Mouse (Mus musculus) neural tube, embryonic 15.5 days (tissue): ENCODE data around the gene Kirrel3. TPM values are rescaled to one million over a fixed set of nuclear protein-coding genes. Genes with fewer than 3 reads are reported as not detected.

Source experiments
- ATAC-seq: fragments of 200-750 bp; cut with Nextera tagmentation; 2 replicates; pipeline ENCODE4 v1.8.0; 2017; ENCODE audit warnings: mild to moderate bottlenecking, moderate TSS enrichment, moderate library complexity; ENCODE audit not compliant: low FRiP score
- H3K27ac ChIP-seq: fragments of 300-500 bp; sonication (generic); replicated peaks from 2 replicates; pipeline ENCODE4 v1.5.1; 2015; ENCODE audit warnings: mild to moderate bottlenecking, inconsistent platforms
- H3K27me3 ChIP-seq: fragments of 300-500 bp; sonication (generic); replicated peaks from 2 replicates; pipeline ENCODE4 v1.6.1; 2015; ENCODE audit warnings: inconsistent platforms
- H3K36me3 ChIP-seq: fragments of 300-500 bp; sonication (generic); 2 replicates; pipeline ENCODE4 v1.6.1; 2015; ENCODE audit warnings: inconsistent platforms
- H3K4me1 ChIP-seq: fragments of 300-500 bp; sonication (generic); 2 replicates; pipeline ENCODE4 v1.6.1; 2015; ENCODE audit warnings: inconsistent platforms
- H3K4me2 ChIP-seq: fragments of 300-500 bp; sonication (generic); 2 replicates; pipeline ENCODE4 v1.6.1; 2015; ENCODE audit warnings: inconsistent platforms, mild to moderate bottlenecking, moderate library complexity
- H3K4me3 ChIP-seq: fragments of 300-500 bp; sonication (generic); replicated peaks from 2 replicates; pipeline ENCODE4 v1.5.1; 2015; ENCODE audit warnings: mild to moderate bottlenecking, inconsistent platforms
- H3K9ac ChIP-seq: fragments of 300-500 bp; sonication (generic); replicated peaks from 2 replicates; pipeline ENCODE4 v1.6.1; 2015; ENCODE audit warnings: mild to moderate bottlenecking, inconsistent platforms
- H3K9me3 ChIP-seq: fragments of 300-500 bp; sonication (generic); replicated peaks from 2 replicates; pipeline ENCODE4 v1.6.1; 2016; ENCODE audit warnings: inconsistent platforms
- WGBS: fragments of 180-500 bp; shearing (Covaris S2); methylation state at CpG from one replicate; pipeline ENCODE4 v1.1.7; 2015; ENCODE audit warnings: mixed read lengths; 5-methylcytosine and 5-hydroxymethylcytosine counted together
- polyA plus RNA-seq: library from polyadenylated mRNA; unstranded; fragments of >200 nt; fragmentation: Nextera tagmentation; extraction: Ambion mirVana; gene quantifications from 2 replicates; pipeline ENCODE4 v1.2.1, GENCODE M21; 2015

Kirrel3 gene
- polyA plus RNA-seq, 1 experiment from 2014 or later = 43.7 TPM

- no peak overlapping the region for H3K4me3 ChIP-seq
- H3K27me3 ChIP-seq = 0 out of 2 replicates have a peak, but pooled peaks cover 3% of the 10 kb centered on the region
- H3K9ac ChIP-seq = no peak overlapping the region
- H3K36me3 ChIP-seq = no peaks in the 10 kb centered on the region
- no peak overlapping the region for H3K4me2 ChIP-seq
- H3K4me1 ChIP-seq = no peaks in the 10 kb centered on the region
- no peaks in the 10 kb centered on the region for H3K9me3 ChIP-seq
- no peak overlapping the region for H3K27ac ChIP-seq
- ATAC-seq = no peak
- 81% methylated on average over 10 of the region's 10 CpGs for WGBS
Observed at GRCm38 (mm10) chr9:34843275-34843965, 357.7 kb downstream of the Kirrel3 start.

GRCm38 (mm10) chr9:34846440-34846839 lies 360.7 kb downstream of the Kirrel3 start:
- no peak overlapping the region for H3K4me3 ChIP-seq
- H3K4me1 ChIP-seq = no peaks in the 10 kb centered on the region
- no peak overlapping the region for H3K9ac ChIP-seq
- H3K4me2 ChIP-seq = no peak overlapping the region
- no peak for ATAC-seq
- no peaks in the 10 kb centered on the region for H3K9me3 ChIP-seq
- no peaks in the 10 kb centered on the region for H3K27me3 ChIP-seq
- H3K27ac ChIP-seq = no peak overlapping the region
- H3K36me3 ChIP-seq = no peaks in the 10 kb centered on the region
- WGBS = 40% methylated on average over 1 of the region's 1 CpGs

- no peak overlapping the region for H3K4me2 ChIP-seq
- WGBS = 59% methylated on average over 5 of the region's 5 CpGs
- H3K9ac ChIP-seq = no peak overlapping the region
- no peak overlapping the region for H3K27ac ChIP-seq
- ATAC-seq = no peak
- H3K4me3 ChIP-seq = no peak overlapping the region
- no peaks in the 10 kb centered on the region for H3K36me3 ChIP-seq
- no peaks in the 10 kb centered on the region for H3K4me1 ChIP-seq
- H3K9me3 ChIP-seq = no peaks in the 10 kb centered on the region
- H3K27me3 ChIP-seq = no peaks in the 10 kb centered on the region
Observed at GRCm38 (mm10) chr9:34847664-34848063, 362.0 kb downstream of the Kirrel3 start.

- Histone ChIP-seq H3K27me3 (no peaks in the 10 kb centered on the region), H3K9me3 (no peaks in the 10 kb centered on the region), H3K9ac (no peak overlapping the region), H3K4me1 (no peaks in the 10 kb centered on the region), H3K4me2 (no peak overlapping the region), H3K4me3 (no peak overlapping the region), H3K36me3 (no peaks in the 10 kb centered on the region), H3K27ac (no peak overlapping the region)
- ATAC-seq = no peak
- WGBS = 79% methylated on average over 4 of the region's 4 CpGs
Observed at GRCm38 (mm10) chr9:34851136-34851535, 365.4 kb downstream of the Kirrel3 start.

- Histone ChIP-seq H3K9ac (no peak overlapping the region), H3K36me3 (no peaks in the 10 kb centered on the region), H3K27ac (no peak overlapping the region), H3K4me1 (no peaks in the 10 kb centered on the region), H3K27me3 (no peaks in the 10 kb centered on the region), H3K4me2 (no peak overlapping the region), H3K4me3 (no peak overlapping the region), H3K9me3 (no peaks in the 10 kb centered on the region)
- ATAC-seq = no peak
- 62% methylated on average over 9 of the region's 9 CpGs for WGBS
Observed at GRCm38 (mm10) chr9:34857575-34857974, 371.9 kb downstream of the Kirrel3 start.

GRCm38 (mm10) chr9:34858071-34858470 lies 372.4 kb downstream of the Kirrel3 start:
- WGBS = 91% methylated on average over 10 of the region's 10 CpGs
- H3K36me3 ChIP-seq = no peaks in the 10 kb centered on the region
- no peaks in the 10 kb centered on the region for H3K9me3 ChIP-seq
- no peaks in the 10 kb centered on the region for H3K27me3 ChIP-seq
- H3K9ac ChIP-seq = no peak overlapping the region
- no peaks in the 10 kb centered on the region for H3K4me1 ChIP-seq
- no peak overlapping the region for H3K4me3 ChIP-seq
- no peak for ATAC-seq
- H3K27ac ChIP-seq = no peak overlapping the region
- H3K4me2 ChIP-seq = no peak overlapping the region

- 35% methylated on average over 4 of the region's 4 CpGs for WGBS
- no peak for ATAC-seq
Observed at GRCm38 (mm10) chr9:34860934-34861333, 375.2 kb downstream of the Kirrel3 start.

GRCm38 (mm10) chr9:34861775-34862174 lies 376.1 kb downstream of the Kirrel3 start:
- H3K9me3 ChIP-seq = no peaks in the 10 kb centered on the region
- no peak overlapping the region for H3K9ac ChIP-seq
- ATAC-seq = 0 out of 2 replicates have a peak, but pooled peaks have one; percentile 43
- H3K36me3 ChIP-seq = no peaks in the 10 kb centered on the region
- 50% methylated on average over 2 of the region's 2 CpGs for WGBS
- H3K27me3 ChIP-seq = no peaks in the 10 kb centered on the region
- no peaks in the 10 kb centered on the region for H3K4me1 ChIP-seq
- H3K4me3 ChIP-seq = no peak overlapping the region
- H3K4me2 ChIP-seq = no peak overlapping the region
- no peak overlapping the region for H3K27ac ChIP-seq

More at GRCm38 (mm10) chr9:34860934-34861333, 375.2 kb downstream of the Kirrel3 start:
- H3K4me3 ChIP-seq = no peak overlapping the region
- H3K36me3 ChIP-seq = no peaks in the 10 kb centered on the region
- H3K9me3 ChIP-seq = no peaks in the 10 kb centered on the region
- H3K27me3 ChIP-seq = no peaks in the 10 kb centered on the region
- no peak overlapping the region for H3K4me2 ChIP-seq
- H3K4me1 ChIP-seq = no peaks in the 10 kb centered on the region
- no peak overlapping the region for H3K27ac ChIP-seq
- no peak overlapping the region for H3K9ac ChIP-seq

GRCm38 (mm10) chr9:34865606-34866005 lies 379.9 kb downstream of the Kirrel3 start:
- Histone ChIP-seq H3K36me3 (no peaks in the 10 kb centered on the region), H3K27me3 (no peaks in the 10 kb centered on the region), H3K9ac (no peak overlapping the region), H3K4me1 (peaks cover 15% of the 10 kb centered on the region), H3K4me2 (no peak overlapping the region), H3K4me3 (no peak overlapping the region), H3K27ac (no peak overlapping the region), H3K9me3 (no peaks in the 10 kb centered on the region)
- 79% methylated on average over 6 of the region's 6 CpGs for WGBS
- no peak for ATAC-seq

- ATAC-seq = peak; percentile 32; the same call in 1 of the 2 replicates
- H3K4me1 ChIP-seq = peaks cover 29% of the 10 kb centered on the region
- no peaks in the 10 kb centered on the region for H3K27me3 ChIP-seq
- H3K36me3 ChIP-seq = no peaks in the 10 kb centered on the region
- H3K9me3 ChIP-seq = no peaks in the 10 kb centered on the region
- no peak overlapping the region for H3K9ac ChIP-seq
- H3K4me2 ChIP-seq = no peak overlapping the region
- WGBS = 17% methylated on average over 15 of the region's 15 CpGs
- H3K27ac ChIP-seq = no peak overlapping the region
- H3K4me3 ChIP-seq = no peak overlapping the region
Observed at GRCm38 (mm10) chr9:34871316-34871966, 385.7 kb downstream of the Kirrel3 start.

GRCm38 (mm10) chr9:34875238-34875637 lies 389.5 kb downstream of the Kirrel3 start:
- H3K4me1 ChIP-seq = peaks cover 14% of the 10 kb centered on the region
- no peak overlapping the region for H3K4me2 ChIP-seq
- no peak overlapping the region for H3K4me3 ChIP-seq
- no peaks in the 10 kb centered on the region for H3K27me3 ChIP-seq
- H3K27ac ChIP-seq = no peak overlapping the region
- H3K9me3 ChIP-seq = no peaks in the 10 kb centered on the region
- no peak overlapping the region for H3K9ac ChIP-seq
- H3K36me3 ChIP-seq = no peaks in the 10 kb centered on the region
- 89% methylated on average over 5 of the region's 6 CpGs for WGBS
- no peak for ATAC-seq

GRCm38 (mm10) chr9:34877186-34877585 lies 391.5 kb downstream of the Kirrel3 start:
- H3K27me3 ChIP-seq = no peaks in the 10 kb centered on the region
- H3K9ac ChIP-seq = no peak overlapping the region
- H3K4me1 ChIP-seq = peaks cover 7% of the 10 kb centered on the region
- H3K9me3 ChIP-seq = no peaks in the 10 kb centered on the region
- WGBS = 61% methylated on average over 3 of the region's 3 CpGs
- H3K36me3 ChIP-seq = no peaks in the 10 kb centered on the region
- H3K4me3 ChIP-seq = no peak overlapping the region
- H3K27ac ChIP-seq = no peak overlapping the region
- no peak overlapping the region for H3K4me2 ChIP-seq
- no peak for ATAC-seq
